Mouse (Mus musculus): ENCODE results near the gene Faf2. TPM values are rescaled to one million over a fixed set of nuclear protein-coding genes. Genes with fewer than 3 reads are reported as not detected.

Gene Faf2
- polyA plus RNA-seq, 1 experiment = 1.3 TPM

GRCm38 (mm10) chr13:54660877-54661276, 39.3 kb downstream of the Faf2 start:
- Histone ChIP-seq H3K9me3 (ENCODE audit: control insufficient read depth, low read length) (no peaks in the 10 kb centered on the region), H3K36me3 (ENCODE audit: control insufficient read depth) (peaks cover 80% of the 10 kb centered on the region), H3K4me1 (ENCODE audit: control insufficient read depth) (no peaks in the 10 kb centered on the region; the same call in 1 of the 2 replicates), H3K27me3 (ENCODE audit: control insufficient read depth) (no peaks in the 10 kb centered on the region), H3K4me3 (replicated peaks) (no peak overlapping the region)
- no peak for TF ChIP-seq GATA1 (IDR thresholded peaks at IDR 0.05; ENCODE audit: low read length)
- TF ChIP-seq TAL1 (IDR thresholded peaks at IDR 0.05; ENCODE audit: low read length) = no peak

GRCm38 (mm10) chr13:54661358-54661757, 39.8 kb downstream of the Faf2 start:
- Histone ChIP-seq H3K4me3 (replicated peaks) (no peak overlapping the region), H3K9me3 (ENCODE audit: control insufficient read depth, low read length) (no peaks in the 10 kb centered on the region), H3K36me3 (ENCODE audit: control insufficient read depth) (peaks cover 76% of the 10 kb centered on the region), H3K27me3 (ENCODE audit: control insufficient read depth) (no peaks in the 10 kb centered on the region), H3K4me1 (ENCODE audit: control insufficient read depth) (no peaks in the 10 kb centered on the region; the same call in 1 of the 2 replicates)
- TF ChIP-seq TAL1 (IDR thresholded peaks at IDR 0.05; ENCODE audit: low read length) (no peak), GATA1 (IDR thresholded peaks at IDR 0.05; ENCODE audit: low read length) (no peak)

DNA sequence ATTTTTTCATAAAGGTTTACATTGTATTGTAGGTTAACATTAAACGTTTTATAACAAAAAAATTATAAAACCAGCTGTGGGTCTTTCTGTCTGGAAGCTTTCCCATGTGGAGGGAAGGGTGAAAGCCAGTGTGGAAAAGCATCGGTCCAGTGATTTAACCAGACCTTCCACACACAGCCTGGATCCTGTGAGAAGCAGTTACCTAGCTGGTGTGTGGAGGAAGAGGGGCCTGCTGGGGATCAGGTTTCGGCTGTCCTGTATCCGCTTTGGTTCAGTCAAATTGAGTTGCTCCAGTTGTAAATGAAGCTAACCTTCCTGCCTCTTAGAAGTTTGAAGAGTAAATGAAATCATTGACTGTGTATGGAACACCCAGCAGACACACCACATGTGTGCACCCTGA, 42.4 kb downstream of the Faf2 start:
- Histone ChIP-seq H3K36me3 (ENCODE audit: control insufficient read depth) (peaks cover 55% of the 10 kb centered on the region), H3K4me1 (ENCODE audit: control insufficient read depth) (no peaks in the 10 kb centered on the region; the same call in 1 of the 2 replicates), H3K9me3 (ENCODE audit: control insufficient read depth, low read length) (peaks cover under 1% of the 10 kb centered on the region), H3K27me3 (ENCODE audit: control insufficient read depth) (no peaks in the 10 kb centered on the region), H3K4me3 (replicated peaks) (no peak overlapping the region)
- TF ChIP-seq GATA1 (IDR thresholded peaks at IDR 0.05; ENCODE audit: low read length) (no peak), TAL1 (IDR thresholded peaks at IDR 0.05; ENCODE audit: low read length) (no peak)

- H3K9me3 ChIP-seq (ENCODE audit: control insufficient read depth, low read length) = peaks cover 3% of the 10 kb centered on the region
- peaks cover 51% of the 10 kb centered on the region for H3K36me3 ChIP-seq (ENCODE audit: control insufficient read depth)
- TF ChIP-seq GATA1 (IDR thresholded peaks at IDR 0.05; ENCODE audit: low read length) (no peak), TAL1 (IDR thresholded peaks at IDR 0.05; ENCODE audit: low read length) (no peak)
- H3K4me3 ChIP-seq (replicated peaks) = no peak overlapping the region
- no peaks in the 10 kb centered on the region for H3K27me3 ChIP-seq (ENCODE audit: control insufficient read depth)
- H3K4me1 ChIP-seq (ENCODE audit: control insufficient read depth) = no peaks in the 10 kb centered on the region; the same call in 1 of the 2 replicates
Observed at GRCm38 (mm10) chr13:54664509-54664908, 42.9 kb downstream of the Faf2 start.

- TF ChIP-seq GATA1 (IDR thresholded peaks at IDR 0.05; ENCODE audit: low read length) = no peak
- no peak for TF ChIP-seq TAL1 (IDR thresholded peaks at IDR 0.05; ENCODE audit: low read length)
- Histone ChIP-seq H3K36me3 (ENCODE audit: control insufficient read depth) (peaks cover 45% of the 10 kb centered on the region), H3K4me1 (ENCODE audit: control insufficient read depth) (no peaks in the 10 kb centered on the region; the same call in 1 of the 2 replicates), H3K27me3 (ENCODE audit: control insufficient read depth) (no peaks in the 10 kb centered on the region), H3K9me3 (ENCODE audit: control insufficient read depth, low read length) (peaks cover 3% of the 10 kb centered on the region), H3K4me3 (replicated peaks) (no peak overlapping the region)
Observed at GRCm38 (mm10) chr13:54665062-54665461, 43.5 kb downstream of the Faf2 start.

DNA sequence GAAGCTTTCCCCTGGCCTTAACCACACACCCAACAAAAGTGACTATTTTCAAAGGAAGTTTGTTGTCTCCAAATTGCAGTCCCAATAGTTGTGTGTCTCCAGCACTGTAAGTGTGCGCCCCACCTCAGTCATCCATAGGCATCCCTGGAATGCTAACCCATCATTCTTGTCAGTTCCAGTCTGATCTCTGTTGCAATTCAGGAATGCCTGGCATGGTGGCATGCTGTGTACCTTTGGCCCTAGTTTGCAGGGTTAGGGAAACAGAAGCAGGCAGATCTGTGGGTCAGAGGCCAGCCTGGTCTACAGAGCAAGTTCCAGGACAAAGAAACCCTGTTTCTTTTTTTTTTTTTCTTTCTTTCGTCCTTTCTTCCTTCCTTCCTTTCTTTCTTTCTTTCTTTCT, 48.9 kb downstream of the Faf2 start:
- Histone ChIP-seq H3K9me3 (ENCODE audit: control insufficient read depth, low read length) (peaks cover 3% of the 10 kb centered on the region), H3K36me3 (ENCODE audit: control insufficient read depth) (peaks cover 5% of the 10 kb centered on the region), H3K4me3 (replicated peaks) (no peak overlapping the region), H3K4me1 (ENCODE audit: control insufficient read depth) (peaks cover 2% of the 10 kb centered on the region), H3K27me3 (ENCODE audit: control insufficient read depth) (no peaks in the 10 kb centered on the region)
- TF ChIP-seq TAL1 (IDR thresholded peaks at IDR 0.05; ENCODE audit: low read length) (no peak), GATA1 (IDR thresholded peaks at IDR 0.05; ENCODE audit: low read length) (no peak)

DNA sequence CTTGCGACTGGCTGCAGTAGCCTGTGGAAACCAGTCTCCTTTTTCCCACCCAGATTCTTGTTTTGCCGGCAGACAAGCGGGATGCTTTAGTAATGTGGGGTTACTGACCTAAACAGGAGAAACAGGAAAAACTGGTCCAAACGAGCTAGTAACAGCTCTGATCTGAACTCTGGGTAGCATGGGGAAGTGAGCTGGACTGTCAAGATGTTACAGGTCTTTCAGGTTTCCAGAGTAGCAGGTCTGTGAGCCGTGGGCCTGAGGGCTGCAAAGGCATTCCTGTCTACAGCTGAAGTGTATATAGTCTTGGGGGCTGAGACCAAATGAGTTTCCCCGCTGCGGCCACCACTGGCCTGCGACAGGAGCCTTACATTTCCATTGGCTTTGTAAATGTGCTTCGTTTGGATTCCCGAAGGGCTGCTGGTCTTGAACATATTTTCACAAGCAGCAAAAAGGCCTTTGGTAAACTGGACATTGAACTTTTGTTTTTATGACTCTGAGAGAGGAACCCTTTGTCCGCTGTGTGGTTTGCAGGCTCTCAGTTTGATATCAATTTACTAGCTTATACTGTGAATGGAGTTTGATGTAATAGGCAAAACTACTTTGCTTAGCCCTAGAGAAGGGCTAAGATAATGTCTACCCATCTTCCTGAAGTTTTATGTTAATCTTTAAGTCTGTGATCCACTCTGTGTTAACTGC, 54.5 kb downstream of the Faf2 start:
- H3K36me3 ChIP-seq (ENCODE audit: control insufficient read depth) = peaks cover 41% of the 10 kb centered on the region
- no peak overlapping the region for H3K4me3 ChIP-seq (replicated peaks)
- peaks cover 33% of the 10 kb centered on the region for H3K4me1 ChIP-seq (ENCODE audit: control insufficient read depth)
- H3K27me3 ChIP-seq (ENCODE audit: control insufficient read depth) = no peaks in the 10 kb centered on the region
- TF ChIP-seq GATA1 (IDR thresholded peaks at IDR 0.05; ENCODE audit: low read length) (no peak), TAL1 (IDR thresholded peaks at IDR 0.05; ENCODE audit: low read length) (no peak)
- H3K9me3 ChIP-seq (ENCODE audit: control insufficient read depth, low read length) = no peaks in the 10 kb centered on the region

DNA sequence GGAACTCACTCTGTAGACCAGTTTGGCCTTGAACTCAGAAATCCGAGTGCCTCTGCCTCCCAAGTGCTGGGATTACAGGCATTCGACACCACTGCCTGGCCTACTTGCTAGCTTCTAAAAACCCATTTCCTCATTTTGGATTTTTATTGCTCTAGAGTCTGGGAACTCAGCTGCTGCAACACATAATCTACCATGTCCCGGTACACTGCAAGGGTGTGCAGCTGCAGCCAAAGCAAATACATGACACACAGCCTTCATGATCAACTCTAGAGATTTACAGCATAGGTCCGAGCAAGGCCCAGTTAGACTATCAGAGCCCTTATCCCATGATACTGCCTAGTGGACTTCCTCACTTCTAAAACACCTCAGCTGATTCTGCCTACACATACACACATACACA, 56.7 kb downstream of the Faf2 start:
- Histone ChIP-seq H3K4me1 (ENCODE audit: control insufficient read depth) (peaks cover 53% of the 10 kb centered on the region), H3K27me3 (ENCODE audit: control insufficient read depth) (no peaks in the 10 kb centered on the region), H3K4me3 (replicated peaks) (no peak overlapping the region), H3K36me3 (ENCODE audit: control insufficient read depth) (peaks cover 63% of the 10 kb centered on the region), H3K9me3 (ENCODE audit: control insufficient read depth, low read length) (no peaks in the 10 kb centered on the region)
- TF ChIP-seq GATA1 (IDR thresholded peaks at IDR 0.05; ENCODE audit: low read length) (no peak), TAL1 (IDR thresholded peaks at IDR 0.05; ENCODE audit: low read length) (no peak)

DNA sequence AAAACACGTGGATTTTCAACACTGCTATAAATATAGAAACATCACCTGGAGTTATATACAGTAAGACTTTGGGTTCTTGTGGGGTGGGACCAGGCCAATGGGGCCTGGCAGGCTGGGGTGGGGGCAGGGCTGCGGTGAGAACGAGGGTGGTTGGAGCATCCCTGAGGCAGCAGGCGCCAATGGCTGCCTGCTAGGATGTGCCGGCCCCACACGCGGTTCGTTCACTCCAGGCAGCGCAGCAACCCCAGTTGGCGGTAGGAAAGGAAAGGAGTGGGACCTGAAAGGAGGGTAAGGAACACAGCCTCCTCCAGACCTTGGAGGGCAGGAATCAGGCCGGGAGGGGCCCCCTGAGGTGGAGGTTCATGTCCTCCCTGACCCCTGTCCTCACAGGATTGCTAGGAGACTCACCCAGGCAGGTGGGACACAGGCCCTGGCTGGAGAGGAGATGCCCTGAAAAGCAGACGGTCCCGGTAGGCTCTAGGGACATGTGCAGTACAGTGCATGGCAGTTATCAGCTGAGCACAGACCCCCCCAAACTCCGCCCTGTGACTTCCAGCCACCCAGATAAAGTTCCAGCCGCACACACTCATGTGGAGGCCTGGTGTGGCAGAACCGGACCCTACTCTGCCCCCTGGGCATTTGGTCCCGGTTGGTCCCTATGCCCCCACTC, 58.7 kb downstream of the Faf2 start:
- no peaks in the 10 kb centered on the region for H3K9me3 ChIP-seq (ENCODE audit: control insufficient read depth, low read length)
- no peaks in the 10 kb centered on the region for H3K27me3 ChIP-seq (ENCODE audit: control insufficient read depth)
- H3K36me3 ChIP-seq (ENCODE audit: control insufficient read depth) = peaks cover 84% of the 10 kb centered on the region
- peak overlapping the region; percentile 64 for H3K4me3 ChIP-seq (replicated peaks)
- peak; percentile 94 for TF ChIP-seq GATA1 (IDR thresholded peaks at IDR 0.05; ENCODE audit: low read length)
- peak; percentile 94 for TF ChIP-seq TAL1 (IDR thresholded peaks at IDR 0.05; ENCODE audit: low read length)
- peaks cover 73% of the 10 kb centered on the region for H3K4me1 ChIP-seq (ENCODE audit: control insufficient read depth)

Measured in erythroblast, embryonic 14.5 days (primary cell).